Mouse (Mus musculus) heart, postnatal 0 days (tissue): ENCODE measurements at regions not wholly inside any gene's neighbourhood (a gene's known extent, or its start where the extent isn't known, plus 50 kb on each side); places are given as distances from the start of the nearest gene placed in this dataset.

ENCODE experiments used
- CTCF ChIP-seq: IDR thresholded peaks from 2 replicates; pipeline ENCODE4 v1.5.1; 2016; ENCODE audit warnings: antibody characterized with exemption, control low read depth, low read depth
- EP300 ChIP-seq: IDR thresholded peaks from 2 replicates; pipeline ENCODE4 v1.6.1; 2016; ENCODE audit warnings: antibody characterized with exemption, low read depth

DNA sequence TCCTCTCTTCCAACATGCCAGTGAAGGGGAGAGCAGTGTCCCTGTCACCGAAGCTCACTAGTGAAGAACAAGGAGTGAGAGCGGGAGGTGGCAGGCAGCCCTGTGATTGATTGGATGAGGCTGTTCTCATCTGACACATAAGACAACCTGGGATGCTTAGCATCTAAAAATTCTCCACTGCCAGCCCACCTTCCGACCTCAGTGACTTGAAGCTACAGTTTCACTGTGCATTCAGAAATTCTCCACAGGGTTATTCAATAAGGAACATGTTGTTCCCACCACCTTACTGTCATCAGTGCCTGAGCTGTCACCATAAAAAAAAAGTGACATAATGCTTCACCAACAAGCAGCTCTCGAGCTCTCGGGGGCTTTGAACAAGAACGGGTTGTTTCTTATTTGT lies 100.0 kb downstream of the Elovl4 start:
- TF ChIP-seq CTCF = no peak
- TF ChIP-seq EP300 = no peak
